Mouse (Mus musculus) NIH3T3 (cell line): ENCODE results near the gene 2210010C04Rik.

Source experiments
- DNase-seq: peaks from one replicate; pipeline ENCODE4 v3.0.0-alpha.2; 2012; ENCODE audit warnings: low read depth

The 2210010C04Rik gene

DNA sequence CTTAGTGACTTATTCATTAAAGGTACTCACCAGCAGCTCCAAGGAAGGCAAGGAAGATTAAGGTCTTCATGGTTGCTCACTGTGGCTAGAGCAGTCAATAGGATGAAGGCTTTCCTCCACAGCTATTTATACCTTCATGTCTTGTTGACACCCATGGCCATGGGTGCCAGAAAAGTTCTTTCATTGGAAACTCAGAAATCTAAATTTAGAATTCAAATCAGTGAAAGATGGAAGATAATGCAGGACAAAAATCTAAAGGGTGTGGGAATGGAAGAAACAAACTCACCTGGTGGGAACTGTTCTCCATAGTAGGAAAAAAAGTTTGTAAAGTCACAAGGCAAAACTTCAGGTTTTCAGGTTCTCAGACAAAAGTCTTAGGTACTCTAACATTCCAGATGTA is at the start of gene 2210010C04Rik:
Gene 2210010C04Rik (minus strand): TSS at position 101 of the 400 bp plus-strand sequence.
- no peak for DNase-seq

DNA sequence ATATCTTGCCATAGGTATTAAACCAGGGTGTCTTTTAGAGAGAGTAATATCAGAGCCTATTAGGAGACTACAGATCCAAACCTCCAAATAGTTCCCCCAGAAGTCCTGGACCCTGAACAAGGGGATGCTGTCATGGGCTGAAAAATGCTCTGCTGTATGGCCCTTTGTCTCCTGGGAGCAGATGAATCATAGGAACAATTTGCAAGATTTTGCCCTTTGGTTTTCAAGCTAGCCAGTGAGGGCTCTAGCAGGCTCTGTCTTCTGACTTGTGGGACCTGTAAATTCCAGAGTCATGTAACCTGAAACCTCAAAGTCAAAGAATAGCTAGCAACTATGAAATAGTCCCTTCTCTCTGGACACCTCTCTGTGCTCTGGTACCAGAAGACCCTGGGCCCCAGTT is 44.8 kb upstream of the 2210010C04Rik start:
- no peak for DNase-seq

DNA sequence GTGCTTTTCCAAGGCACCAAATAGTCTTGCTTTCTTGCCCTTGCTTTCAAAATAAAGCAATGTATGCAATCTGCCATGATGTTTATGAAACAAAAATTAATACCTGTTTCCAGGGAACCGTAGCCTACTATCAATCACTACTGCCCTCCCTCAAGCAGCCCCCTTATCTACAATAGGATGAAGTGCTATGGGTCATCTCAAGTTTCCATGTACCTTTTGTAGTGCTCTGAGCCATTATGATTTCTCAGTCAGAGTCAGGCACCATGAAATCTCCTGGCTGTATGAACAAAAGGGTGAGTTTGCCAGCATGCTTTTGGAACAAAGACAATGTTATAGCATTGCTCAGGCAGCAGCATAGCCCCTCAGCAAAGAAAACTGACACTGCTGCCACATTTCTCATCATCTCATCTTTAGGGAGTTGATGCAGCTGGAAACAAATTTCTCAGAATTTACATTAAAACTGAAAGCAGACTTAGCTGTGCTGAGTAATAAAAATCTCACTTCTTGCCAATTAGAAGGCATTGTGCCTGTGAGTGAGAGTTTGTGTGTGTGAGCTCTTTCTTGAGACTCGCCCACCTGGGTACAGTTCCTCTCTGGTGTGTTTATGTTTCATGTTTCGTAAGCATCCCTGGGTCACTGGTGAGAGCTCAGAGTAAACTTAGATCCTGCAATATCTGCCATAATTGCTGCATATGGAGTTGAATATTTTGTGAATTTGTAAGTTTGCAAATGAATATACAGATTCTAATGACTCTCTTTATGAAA is 43.4 kb upstream of the 2210010C04Rik start:
- no peak for DNase-seq

DNA sequence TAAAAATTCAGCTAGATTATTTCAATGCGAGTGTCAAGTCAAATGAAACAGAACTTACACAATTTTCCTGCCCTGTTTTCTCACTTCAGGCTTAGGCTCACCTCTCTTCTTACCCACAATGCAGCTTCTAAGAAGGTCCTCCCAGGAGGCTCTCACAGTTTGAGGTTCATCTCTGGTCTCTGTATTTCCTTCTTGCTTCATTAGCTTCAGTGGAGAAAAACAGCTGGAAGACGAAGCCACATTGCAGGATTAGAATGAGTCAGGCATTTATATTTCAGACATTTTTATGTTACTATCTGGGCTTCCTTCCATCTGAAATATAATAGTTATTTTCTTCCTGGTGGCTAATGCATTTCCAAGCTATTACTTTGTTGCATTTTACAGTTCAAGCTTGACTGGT is 40.4 kb upstream of the 2210010C04Rik start:
- DNase-seq = no peak

DNA sequence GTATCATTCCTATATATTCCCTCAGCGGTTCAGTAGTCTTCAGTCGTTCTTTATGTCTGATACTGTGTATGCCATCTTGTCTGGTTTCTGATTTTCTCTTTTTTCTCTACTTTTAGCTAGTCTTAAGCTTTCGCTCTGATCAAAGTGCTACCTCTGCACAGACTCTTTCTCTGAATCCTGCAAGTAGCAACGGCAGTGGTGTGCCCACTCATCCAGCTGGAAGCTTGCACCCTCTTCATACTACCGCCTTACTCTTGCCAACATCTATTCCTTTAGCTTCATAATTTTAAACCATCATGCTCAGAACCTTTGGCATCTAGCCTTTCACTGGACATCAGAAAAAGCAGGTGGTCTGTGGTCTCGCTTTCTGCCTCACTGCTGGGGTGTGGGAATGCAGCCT is 28.0 kb upstream of the 2210010C04Rik start:
- DNase-seq = no peak

DNA sequence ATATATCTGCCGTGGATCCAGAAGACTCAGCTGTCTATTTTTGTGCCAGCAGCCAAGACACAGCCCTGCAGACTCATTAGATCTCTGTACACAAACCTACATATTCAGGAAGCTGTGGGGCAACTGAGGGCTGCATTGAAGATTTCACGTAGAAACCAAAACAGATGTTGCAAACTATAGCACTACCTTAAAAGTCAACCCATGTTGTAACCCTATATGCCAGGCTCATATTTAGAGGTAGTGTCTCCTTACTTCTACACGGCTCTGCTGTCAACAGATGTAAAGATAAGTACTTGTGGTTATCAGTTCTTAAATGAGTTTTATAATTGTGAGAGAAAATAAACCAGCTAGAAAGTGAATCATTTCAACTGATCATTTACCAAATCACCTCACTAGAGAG is 27.4 kb upstream of the 2210010C04Rik start:
- no peak for DNase-seq

DNA sequence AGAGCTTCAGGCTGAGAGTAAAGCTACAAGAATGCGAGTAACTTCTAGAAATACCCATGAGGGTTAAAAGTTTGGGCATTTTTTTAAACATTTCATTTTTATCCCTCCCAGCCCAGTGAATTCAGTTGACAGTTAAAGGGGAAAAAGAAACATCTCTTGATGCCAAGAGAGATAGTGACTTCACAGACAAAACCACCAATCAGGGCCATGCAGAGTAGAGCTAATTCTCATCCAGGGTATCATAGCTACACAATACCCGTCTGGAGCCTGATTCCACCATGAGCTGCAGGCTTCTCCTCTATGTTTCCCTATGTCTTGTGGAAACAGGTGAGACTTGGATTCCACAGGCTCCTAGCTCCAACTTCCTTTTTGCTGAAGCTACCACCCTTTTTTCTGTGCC is 26.8 kb upstream of the 2210010C04Rik start:
- DNase-seq = no peak

DNA sequence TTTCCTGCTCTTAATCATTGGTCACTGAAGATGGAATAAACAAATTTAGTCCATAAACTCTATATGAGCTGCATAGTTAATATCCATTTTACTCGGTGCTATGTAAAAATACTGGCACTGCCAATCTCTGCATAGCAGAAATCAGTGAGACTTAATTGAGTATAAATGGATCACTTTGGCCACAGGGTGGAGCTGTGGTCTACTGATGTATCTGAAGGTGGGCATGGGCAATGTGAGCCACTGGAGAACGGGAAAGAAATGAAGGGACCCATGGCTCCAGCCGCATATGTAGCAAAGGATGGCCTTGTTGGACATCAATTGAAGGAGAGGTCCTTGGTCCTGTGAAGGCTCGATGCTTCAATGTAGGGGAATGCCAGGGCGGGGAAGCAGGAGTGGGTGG is 25.8 kb upstream of the 2210010C04Rik start:
- no peak for DNase-seq

DNA sequence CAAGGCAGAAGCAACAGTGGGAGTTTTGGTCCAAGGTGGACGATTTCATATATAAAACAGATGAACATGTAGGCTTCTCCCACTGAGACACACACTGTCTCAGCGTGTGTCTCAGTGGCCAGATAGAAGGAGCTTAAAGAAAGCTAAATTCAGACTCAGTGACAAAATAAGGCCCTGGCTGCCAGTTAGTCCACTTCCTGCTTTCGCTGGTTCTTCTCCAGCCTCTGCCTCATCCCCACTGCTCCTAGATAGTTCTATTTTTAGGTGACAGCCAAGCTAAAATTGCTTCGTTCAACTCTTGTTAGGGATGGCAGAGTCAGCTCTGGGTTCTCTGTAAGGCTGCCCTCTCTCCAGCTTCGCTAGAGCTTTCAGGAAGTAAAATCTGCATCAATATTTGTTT is 22.3 kb upstream of the 2210010C04Rik start:
- DNase-seq = no peak

DNA sequence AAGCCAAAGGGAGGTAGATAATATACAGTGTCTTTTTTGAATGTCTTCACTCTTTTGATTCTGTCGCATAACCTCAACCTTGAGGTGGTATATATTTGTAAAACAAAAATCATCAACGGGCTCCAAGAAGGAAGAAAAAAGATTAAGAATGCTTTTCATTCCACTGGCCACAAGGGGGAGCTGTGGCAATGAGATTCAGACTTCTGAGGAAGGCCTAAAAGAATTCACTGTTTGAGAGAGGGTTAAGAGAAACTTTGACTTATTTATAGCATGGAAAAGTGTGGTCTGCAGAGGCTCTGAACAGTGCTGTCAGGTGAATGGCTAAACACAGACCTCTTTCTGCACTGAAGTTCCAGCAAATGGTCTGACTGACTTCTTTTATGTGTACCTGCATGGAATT is 20.3 kb upstream of the 2210010C04Rik start:
- DNase-seq = peak; percentile 63

DNA sequence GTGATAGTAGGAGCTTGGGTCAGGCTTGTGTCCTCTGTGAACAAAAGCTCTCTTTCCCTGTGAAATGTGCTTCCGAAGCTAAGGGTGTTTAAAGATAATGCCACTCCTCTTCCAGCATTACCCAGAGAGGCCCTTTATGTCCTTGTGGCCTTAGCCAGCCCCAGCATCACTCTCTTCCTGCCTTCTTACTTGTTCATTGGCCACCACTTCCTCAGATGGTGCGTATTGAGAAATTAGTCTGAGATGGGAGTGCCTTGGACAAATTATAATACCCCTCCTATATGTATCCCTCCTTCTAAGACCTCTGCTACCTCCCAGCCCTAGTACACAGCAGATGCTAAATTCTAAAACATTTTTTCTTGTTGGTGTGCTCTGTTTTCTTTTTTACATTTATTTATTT is 19.1 kb upstream of the 2210010C04Rik start:
- no peak for DNase-seq

DNA sequence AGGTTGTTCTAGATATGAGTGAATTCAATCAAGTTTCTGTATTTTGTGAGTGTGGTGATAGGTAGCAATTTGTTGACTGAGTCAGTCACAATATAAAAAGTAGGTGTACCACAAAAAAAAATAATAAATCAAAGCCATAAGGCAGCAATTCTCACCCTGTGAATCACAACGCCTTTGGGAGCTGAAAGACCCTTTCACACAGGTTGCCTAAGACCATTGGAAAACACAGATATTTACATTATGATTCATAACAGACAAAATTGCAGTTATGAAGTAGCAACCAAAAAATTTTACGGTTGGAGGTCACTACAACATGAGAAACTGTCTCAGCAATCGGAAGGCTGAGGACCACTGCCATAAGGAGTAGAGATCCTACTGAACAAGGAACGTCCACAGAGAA is 16.5 kb upstream of the 2210010C04Rik start:
- DNase-seq = no peak

DNA sequence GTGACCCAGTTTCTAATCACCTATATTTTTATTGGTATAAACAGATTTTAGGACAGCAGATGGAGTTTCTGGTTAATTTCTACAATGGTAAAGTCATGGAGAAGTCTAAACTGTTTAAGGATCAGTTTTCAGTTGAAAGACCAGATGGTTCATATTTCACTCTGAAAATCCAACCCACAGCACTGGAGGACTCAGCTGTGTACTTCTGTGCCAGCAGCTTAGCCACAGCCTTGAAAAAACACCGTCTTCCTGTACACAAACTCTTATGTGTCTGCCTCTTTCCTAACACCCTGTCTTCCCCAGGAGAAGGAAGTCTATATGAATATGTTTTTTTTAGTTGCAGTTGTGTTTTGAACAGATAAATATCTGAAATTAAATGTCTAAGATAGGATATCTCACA is 13.3 kb upstream of the 2210010C04Rik start:
- DNase-seq = no peak

DNA sequence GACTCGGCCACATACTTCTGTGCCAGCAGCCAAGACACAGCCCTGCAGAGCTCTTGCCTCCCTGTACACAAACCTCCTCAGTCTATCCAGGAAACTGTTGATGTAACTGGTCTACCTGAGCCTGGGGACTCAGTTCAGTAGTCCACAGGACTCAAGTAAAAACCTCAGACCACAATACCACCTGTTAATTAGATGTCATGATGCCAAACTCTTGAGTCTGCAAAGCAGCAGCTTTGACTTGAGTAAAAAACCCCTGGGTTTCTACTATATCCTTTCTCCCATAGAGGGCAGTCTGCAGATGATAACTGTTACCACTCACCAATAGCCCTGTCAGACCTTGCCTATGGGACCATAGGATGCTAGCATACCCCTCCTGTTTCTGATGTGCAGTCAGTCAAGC is 12.7 kb upstream of the 2210010C04Rik start:
- DNase-seq = no peak

DNA sequence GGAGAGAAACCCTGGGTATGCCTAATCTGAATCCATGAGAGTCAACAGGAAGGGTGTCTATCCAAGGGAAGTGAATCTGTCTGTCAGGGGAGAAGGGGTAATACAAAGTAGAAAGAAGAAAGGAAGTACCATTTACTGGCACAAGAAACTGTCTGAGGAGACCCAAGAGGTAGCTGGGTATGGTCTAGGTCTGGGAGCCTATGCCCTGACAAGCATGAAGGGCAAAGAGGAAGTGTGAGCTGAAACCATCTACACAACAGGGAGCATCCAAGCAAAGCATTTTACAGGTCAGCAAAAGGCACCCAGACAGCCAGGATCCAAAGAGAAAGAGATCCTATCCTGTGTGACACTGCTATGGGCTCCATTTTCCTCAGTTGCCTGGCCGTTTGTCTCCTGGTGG is 11.9 kb upstream of the 2210010C04Rik start:
- DNase-seq = no peak

DNA sequence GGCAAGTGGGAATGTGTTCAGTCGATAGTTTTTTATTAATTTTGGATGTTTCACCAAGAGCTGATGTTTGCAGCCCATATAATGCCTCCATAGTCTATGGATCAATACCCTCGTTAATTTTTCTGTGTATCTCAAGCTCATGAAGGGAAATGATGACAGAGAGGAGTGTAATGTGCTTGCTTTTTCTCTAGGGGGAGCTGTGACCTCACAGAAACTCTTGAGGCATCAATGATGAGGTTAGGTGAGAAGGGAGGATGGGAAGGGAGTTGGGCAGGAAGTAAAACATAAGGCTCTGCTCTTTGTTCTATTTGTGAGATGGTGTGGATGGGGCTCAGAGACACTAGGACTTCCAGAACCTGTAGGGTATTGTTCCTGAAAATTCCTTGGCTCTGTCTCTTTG is 11.2 kb upstream of the 2210010C04Rik start:
- DNase-seq = no peak

DNA sequence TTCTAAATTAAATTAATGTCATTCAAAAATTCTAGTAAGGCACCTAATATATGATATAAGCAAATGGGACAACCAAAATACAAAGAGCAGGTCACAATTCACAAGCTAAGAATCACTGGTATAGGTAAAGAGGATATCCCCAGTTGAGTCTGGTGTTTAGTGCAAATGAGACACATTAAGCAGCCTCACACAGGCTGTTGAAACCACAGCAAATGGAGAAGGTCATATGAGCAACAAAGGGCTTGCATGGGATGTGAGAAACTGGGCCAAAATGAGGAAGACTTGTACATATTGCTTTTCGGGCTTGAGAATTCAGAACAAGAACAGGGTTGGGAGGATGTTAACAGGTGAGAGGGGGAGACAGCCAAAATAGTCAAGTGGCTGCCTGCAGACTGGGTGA is 9.4 kb upstream of the 2210010C04Rik start:
- no peak for DNase-seq

DNA sequence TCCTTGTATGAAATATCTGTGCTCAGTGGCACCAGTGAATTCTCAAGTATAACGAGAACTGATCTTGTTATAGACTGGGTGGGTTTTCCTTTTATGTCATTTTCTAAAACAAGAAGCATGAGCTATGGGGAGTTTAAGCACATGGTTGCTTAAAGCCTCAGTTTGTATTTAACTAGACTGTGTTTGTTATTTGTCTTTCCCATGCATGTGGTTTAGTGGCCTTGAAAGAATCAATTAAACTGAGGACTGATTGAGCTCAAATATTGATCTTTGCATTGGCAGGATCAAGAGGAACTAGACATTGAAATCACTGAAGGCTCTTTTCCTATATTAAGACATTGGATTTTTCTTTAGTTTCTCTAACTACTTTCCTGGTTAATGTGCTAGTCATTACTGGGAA is 9.0 kb upstream of the 2210010C04Rik start:
- DNase-seq = no peak

DNA sequence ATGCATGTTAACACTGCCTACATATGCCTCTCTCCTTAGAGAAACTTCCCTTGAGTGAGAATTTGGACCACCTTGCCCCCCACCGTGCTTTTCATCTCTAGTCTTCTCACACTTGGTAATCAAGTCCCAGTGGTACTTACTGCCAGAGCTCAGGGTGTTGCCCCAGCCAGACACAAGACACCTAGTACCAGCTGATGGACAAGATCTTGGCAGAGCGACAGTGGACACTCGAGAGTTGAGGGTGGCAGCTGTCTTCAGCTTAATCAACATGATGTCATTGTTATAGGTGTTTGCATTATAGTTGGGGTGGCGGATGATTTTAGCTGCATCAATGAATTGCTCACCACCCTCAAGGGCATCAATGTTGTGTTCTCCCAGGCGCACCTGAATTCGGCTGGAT is 2.5 kb downstream of the 2210010C04Rik start:
- no peak for DNase-seq

DNA sequence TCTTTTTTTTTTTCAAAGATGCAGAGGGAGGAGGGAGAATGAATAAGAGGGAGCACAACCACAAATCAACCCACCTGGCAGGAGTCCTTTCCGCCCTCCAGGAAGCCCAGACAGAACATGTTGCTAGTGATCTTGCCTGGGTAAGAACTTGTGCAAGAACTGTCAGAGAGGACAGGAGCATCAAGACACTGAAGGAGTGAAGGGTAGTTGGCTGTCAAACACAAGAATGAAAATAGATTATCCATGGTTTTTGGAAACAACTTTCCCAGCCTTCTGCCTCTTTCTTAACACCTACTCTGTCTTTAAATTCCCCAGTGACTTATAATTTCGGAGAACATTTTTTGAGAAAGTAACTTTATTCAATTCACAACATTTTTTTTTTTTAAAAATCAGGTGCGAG is 3.1 kb downstream of the 2210010C04Rik start:
- DNase-seq = no peak

DNA sequence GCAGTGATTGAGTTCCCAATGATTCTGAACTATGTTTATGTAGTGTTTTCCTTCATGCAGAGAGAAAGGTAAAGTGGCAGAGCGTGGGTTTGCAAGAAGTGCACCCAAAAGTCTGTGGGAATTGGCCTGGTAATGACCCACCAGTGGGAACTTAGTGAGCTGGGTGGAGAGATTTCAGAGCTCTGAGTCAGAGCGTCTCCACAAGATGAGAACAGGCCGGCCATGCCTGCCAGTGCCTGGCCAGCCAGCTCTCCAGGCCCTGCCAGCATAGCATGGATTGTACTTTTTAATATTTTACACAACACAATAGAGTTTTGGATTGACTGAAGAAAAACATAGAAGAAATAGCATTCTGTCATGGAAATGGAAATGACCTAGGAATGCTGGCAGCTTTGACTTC is 4.5 kb downstream of the 2210010C04Rik start:
- DNase-seq = no peak

DNA sequence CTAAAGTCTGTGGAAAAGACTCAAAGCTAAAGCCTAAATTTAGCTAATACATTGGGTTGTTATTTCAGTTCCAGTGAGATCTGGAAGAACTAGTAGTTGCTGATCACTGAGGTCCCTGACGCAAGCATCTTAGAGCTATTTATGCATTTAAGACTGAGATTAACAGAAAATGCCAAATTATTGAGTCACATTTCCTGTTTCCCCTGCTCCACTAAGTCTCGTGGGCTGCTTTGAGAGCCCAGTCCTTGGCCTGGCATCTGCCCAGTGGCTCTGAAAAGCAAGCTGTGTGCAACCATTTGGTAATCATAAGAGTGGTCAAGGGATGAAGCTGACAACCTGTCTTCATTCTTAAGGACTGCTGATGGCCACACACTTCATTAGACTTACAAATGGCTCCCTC is 8.3 kb downstream of the 2210010C04Rik start:
- DNase-seq = peak; percentile 61

DNA sequence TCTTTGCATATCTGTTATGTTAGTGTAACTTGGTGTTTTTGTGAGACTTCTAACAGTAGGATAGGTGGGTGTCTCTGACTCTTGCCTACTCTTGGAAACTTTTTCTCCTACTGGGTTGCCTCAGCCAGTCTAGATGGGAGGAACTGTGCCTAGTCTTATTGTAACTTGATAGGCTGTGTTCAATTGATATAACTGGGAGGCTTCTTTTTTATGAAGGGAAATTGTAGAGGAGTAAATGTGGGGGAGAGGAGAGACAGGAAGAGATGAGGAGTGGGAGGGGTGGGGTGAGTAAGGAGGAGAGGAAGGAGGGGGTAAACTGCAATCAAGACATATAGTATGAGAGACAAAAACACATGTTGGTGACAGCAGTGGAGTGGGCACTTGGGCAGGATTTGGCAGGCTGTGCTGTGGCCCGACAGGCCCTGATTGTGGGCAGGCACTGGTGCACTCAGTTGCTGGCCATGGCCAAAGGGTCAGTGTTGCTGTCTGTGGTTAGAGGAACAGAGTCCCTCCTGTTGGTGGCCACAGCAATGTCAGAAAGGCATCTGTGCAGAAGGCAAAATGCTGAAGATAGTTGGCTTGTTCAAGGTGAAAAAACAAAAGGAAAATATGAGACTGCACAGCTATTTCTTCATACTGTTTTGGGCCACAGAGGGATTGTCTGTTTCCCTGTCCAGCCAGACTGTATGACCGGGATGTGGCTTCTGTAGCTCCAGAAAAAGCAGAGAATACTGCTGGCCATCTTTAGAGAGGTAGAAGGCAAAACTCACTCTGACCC is 9.2 kb downstream of the 2210010C04Rik start:
- DNase-seq = no peak

DNA sequence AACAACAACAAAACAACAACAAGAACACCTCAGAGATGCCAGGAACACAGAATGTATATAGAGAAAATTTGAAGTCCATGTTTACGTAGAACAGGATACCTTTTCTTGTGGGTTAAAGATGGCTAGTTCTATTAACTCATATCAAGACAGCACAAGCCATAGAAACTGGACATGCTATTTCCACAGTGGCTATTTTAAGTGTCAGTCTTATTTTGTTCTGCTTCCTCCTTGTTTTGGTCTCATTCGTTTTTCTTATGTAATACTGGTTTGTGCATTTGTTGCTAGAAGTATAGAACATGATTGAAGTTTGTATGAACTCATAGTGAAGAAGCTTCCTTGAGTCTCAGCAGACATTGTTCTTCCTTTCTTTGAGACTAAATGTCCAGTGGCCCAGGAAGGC is 16.2 kb downstream of the 2210010C04Rik start:
- no peak for DNase-seq
